Mouse (Mus musculus): Measurements from ENCODE around the gene Ecm1. TPM values are rescaled to one million over a fixed set of nuclear protein-coding genes. Genes with fewer than 3 reads are reported as not detected.

The Ecm1 gene
- polyA plus RNA-seq, 1 experiment: 174 TPM

DNA sequence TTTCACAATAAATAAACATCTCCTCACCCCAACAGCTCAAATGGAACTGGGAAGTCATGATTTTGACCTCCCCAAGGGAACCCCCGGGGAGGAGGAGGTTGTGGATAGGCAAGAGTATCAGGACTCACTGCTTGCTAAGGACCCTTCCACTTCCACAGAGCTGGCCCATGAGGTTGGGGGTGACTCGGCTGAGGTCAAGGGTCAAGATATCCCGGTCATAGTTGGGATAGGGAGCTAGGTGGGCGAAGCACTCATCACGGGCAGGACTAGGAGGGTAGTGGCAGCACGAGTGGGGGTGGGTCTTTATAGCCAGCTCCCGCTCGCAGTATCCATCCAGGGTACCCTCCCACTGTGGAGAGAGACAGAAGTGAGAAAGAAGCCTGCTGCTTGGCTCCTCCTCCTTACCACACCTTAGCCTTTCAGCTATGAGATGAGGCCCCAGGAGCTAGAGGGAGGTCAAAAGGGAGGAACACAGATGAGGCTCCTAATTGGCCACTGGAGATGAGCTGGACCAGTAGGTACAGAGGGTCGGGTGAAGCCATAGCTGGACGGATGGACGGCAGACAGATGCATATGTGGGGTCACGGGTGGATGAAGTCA is 4.2 kb downstream of the Ecm1 start:
- Histone ChIP-seq H3K27me3 (ENCODE audit: control insufficient read depth, insufficient read depth, low read length) (no peaks in the 10 kb centered on the region), H3K36me3 (ENCODE audit: control insufficient read depth, insufficient read depth, low read length) (peaks cover 14% of the 10 kb centered on the region), H3K4me3 (ENCODE audit: low read depth, low read length) (no peak overlapping the region), H3K27ac (ENCODE audit: insufficient read depth, low read depth, low read length) (peak overlapping the region; percentile 25; the same call in 1 of the 2 replicates), H3K4me1 (ENCODE audit: control insufficient read depth, insufficient read depth, insufficient read length, low read length) (peaks cover 18% of the 10 kb centered on the region)
- 86% methylated on average over 12 of the region's 12 CpGs for WGBS
- TF ChIP-seq CTCF (IDR thresholded peaks at IDR 0.05; ENCODE audit: extremely low read depth, insufficient read length, insufficient replicate concordance, low read depth, low read length) (no peak), POLR2A (IDR thresholded peaks at IDR 0.05; ENCODE audit: low read depth, low read length) (no peak)

DNA sequence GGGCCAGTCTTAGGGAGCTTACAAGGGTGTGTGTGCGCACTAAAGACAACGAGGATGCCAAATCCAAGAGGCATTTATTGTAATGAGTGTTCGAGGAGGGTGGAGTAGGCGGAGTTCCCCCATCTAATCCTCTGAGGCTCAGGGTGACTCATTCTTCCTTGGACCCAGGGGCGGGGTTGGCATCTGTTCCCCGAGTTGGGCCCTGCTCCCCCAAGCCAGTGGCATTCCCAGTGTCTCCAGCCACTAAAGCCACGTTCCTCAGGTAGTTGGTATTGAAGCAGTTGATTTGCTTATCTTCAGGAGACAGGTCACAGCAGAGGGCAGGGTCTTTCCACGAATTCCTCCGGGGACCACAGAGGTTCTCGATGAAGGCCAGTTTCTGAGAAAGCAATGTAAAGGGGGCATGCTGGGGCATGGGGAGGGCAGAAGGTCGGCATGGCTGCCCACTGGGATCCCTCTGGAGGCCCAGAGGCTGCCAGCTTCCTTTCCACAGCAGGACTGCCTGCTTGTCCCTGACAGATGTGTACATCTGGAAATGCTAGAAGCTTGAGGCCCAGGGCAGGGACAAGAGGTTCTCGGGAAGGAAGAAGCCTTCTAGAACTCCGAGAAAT is 5.2 kb downstream of the Ecm1 start:
- Histone ChIP-seq H3K36me3 (ENCODE audit: control insufficient read depth, insufficient read depth, low read length) (peaks cover 10% of the 10 kb centered on the region), H3K27ac (ENCODE audit: insufficient read depth, low read depth, low read length) (peak overlapping the region; percentile 25; the same call in 1 of the 2 replicates), H3K27me3 (ENCODE audit: control insufficient read depth, insufficient read depth, low read length) (no peaks in the 10 kb centered on the region), H3K4me3 (ENCODE audit: low read depth, low read length) (no peak overlapping the region), H3K4me1 (ENCODE audit: control insufficient read depth, insufficient read depth, insufficient read length, low read length) (peaks cover 15% of the 10 kb centered on the region)
- TF ChIP-seq POLR2A (IDR thresholded peaks at IDR 0.05; ENCODE audit: low read depth, low read length) (no peak), CTCF (IDR thresholded peaks at IDR 0.05; ENCODE audit: extremely low read depth, insufficient read length, insufficient replicate concordance, low read depth, low read length) (no peak)
- WGBS: 52% methylated on average over 13 of the region's 13 CpGs

DNA sequence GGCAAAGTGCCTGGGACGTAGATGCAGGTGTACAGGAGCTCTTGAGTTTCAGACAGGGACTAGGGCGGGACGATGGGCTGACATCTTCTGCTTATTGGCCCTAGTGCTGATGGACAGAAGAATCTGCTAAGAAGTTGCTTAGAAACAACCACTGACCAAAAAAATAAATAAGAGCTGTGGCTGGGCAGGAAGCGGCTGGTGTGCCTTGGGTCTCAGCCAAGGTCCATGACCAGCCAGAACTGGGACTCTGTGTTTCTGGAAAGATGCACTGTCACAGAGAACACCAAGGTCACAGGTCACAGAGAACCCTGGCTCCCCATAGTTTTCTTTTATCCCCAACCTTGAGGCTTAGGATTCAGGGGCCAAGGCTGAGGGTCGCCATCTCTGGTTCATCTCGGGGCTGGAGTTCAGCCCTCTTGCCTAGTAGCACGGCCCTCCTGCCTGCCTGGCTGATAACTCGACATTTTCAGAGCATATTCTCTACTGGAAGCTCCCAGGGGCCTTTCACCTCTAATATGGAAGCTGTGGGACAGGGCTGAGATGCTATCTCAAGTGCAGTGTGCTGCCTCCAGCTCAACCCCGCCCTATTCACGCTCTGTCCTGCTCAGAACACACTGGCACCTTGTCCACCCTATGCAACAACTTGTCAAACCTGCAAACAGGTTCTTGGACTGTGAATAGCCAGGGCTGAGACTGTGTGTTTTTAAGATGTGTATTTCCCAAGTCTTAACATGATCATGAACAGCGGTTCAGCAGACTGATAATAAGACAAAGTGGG is 6.4 kb downstream of the Ecm1 start:
- TF ChIP-seq CTCF (IDR thresholded peaks at IDR 0.05; ENCODE audit: extremely low read depth, insufficient read length, insufficient replicate concordance, low read depth, low read length): no peak
- TF ChIP-seq POLR2A (IDR thresholded peaks at IDR 0.05; ENCODE audit: low read depth, low read length): no peak
- H3K4me1 ChIP-seq (ENCODE audit: control insufficient read depth, insufficient read depth, insufficient read length, low read length): peaks cover 15% of the 10 kb centered on the region
- WGBS: 73% methylated on average over 11 of the region's 11 CpGs
- no peak overlapping the region for H3K4me3 ChIP-seq (ENCODE audit: low read depth, low read length)
- H3K27me3 ChIP-seq (ENCODE audit: control insufficient read depth, insufficient read depth, low read length): no peaks in the 10 kb centered on the region
- H3K36me3 ChIP-seq (ENCODE audit: control insufficient read depth, insufficient read depth, low read length): peaks cover 9% of the 10 kb centered on the region
- H3K27ac ChIP-seq (ENCODE audit: insufficient read depth, low read depth, low read length): peak overlapping the region; percentile 55

DNA sequence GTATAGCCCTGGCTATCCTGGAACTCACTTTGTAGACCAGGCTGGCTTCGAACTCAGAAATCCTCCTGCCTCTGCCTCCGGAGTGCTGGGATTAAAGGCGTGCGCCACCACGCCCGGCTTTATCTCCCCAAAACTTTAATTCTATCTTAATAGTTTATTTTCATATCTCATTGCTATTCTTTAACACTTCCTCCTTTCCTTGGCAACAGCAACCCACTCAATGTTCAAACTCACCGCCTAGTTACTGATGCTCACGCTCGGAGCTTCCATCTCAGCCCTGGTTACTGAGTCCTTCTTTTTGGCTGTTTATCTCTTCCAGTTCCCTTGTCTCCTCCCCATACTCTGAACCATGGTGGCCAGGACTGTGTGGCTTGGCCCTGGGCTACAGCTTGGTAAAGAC is 7.1 kb downstream of the Ecm1 start:
- Histone ChIP-seq H3K27ac (ENCODE audit: insufficient read depth, low read depth, low read length) (peak overlapping the region; percentile 55; the same call in 1 of the 2 replicates), H3K4me3 (ENCODE audit: low read depth, low read length) (no peak overlapping the region)
- TF ChIP-seq POLR2A (IDR thresholded peaks at IDR 0.05; ENCODE audit: low read depth, low read length): no peak
- no peak for TF ChIP-seq CTCF (IDR thresholded peaks at IDR 0.05; ENCODE audit: extremely low read depth, insufficient read length, insufficient replicate concordance, low read depth, low read length)

DNA sequence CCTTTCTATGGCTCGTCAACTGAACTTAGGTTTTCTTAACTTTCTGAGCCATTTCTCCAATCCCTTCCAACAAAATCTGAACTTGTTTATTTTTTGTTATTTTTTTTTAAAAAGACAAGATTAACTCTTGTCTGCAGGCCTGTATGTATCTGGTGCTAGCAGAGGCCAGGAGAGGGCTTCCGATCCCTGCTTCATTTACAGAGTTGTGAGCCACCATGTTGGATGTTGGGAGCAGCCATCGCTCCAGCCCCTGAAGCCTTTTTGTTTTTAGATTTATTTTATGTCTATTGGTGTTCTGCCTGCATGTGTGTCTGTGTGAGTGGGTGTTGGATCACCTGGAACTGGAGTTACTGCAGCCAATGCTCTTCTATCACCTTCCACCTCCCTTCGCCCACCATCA is 7.6 kb downstream of the Ecm1 start:
- TF ChIP-seq POLR2A (IDR thresholded peaks at IDR 0.05; ENCODE audit: low read depth, low read length) (no peak), CTCF (IDR thresholded peaks at IDR 0.05; ENCODE audit: extremely low read depth, insufficient read length, insufficient replicate concordance, low read depth, low read length) (no peak)
- WGBS: 90% methylated on average over 4 of the region's 4 CpGs
- H3K36me3 ChIP-seq (ENCODE audit: control insufficient read depth, insufficient read depth, low read length): peaks cover 9% of the 10 kb centered on the region
- no peaks in the 10 kb centered on the region for H3K27me3 ChIP-seq (ENCODE audit: control insufficient read depth, insufficient read depth, low read length)
- H3K27ac ChIP-seq (ENCODE audit: insufficient read depth, low read depth, low read length): no peak overlapping the region
- H3K4me1 ChIP-seq (ENCODE audit: control insufficient read depth, insufficient read depth, insufficient read length, low read length): peaks cover 15% of the 10 kb centered on the region
- H3K4me3 ChIP-seq (ENCODE audit: low read depth, low read length): no peak overlapping the region

More for the DNA sequence above, 7.1 kb downstream of the Ecm1 start:
- Histone ChIP-seq H3K4me1 (ENCODE audit: control insufficient read depth, insufficient read depth, insufficient read length, low read length) (peaks cover 15% of the 10 kb centered on the region), H3K36me3 (ENCODE audit: control insufficient read depth, insufficient read depth, low read length) (peaks cover 9% of the 10 kb centered on the region), H3K27me3 (ENCODE audit: control insufficient read depth, insufficient read depth, low read length) (no peaks in the 10 kb centered on the region)
- WGBS: 87% methylated on average over 9 of the region's 9 CpGs

DNA sequence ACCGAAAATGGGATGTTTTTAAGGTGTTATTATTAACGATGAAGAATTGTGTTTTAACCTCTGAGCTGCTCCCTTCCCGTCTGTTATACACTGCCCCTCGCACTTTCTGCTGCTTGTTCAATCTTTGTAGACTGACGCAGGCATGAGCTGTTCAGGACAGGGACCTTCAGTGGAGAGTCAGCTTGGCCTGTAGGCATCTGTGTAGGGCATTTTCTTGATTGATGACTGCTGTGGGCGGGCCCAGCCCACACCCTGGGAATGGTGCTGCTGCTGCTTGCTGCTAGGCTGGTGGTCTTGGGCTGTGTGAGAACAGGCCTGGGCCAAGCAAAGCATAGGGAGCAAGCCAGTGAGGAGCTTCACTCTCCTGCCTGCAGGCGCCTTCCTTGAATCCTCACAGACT is 8.9 kb downstream of the Ecm1 start:
- Histone ChIP-seq H3K4me1 (ENCODE audit: control insufficient read depth, insufficient read depth, insufficient read length, low read length) (peaks cover 13% of the 10 kb centered on the region), H3K27ac (ENCODE audit: insufficient read depth, low read depth, low read length) (no peak overlapping the region), H3K27me3 (ENCODE audit: control insufficient read depth, insufficient read depth, low read length) (no peaks in the 10 kb centered on the region), H3K4me3 (ENCODE audit: low read depth, low read length) (no peak overlapping the region), H3K36me3 (ENCODE audit: control insufficient read depth, insufficient read depth, low read length) (peaks cover 2% of the 10 kb centered on the region)
- TF ChIP-seq CTCF (IDR thresholded peaks at IDR 0.05; ENCODE audit: extremely low read depth, insufficient read length, insufficient replicate concordance, low read depth, low read length) (no peak), POLR2A (IDR thresholded peaks at IDR 0.05; ENCODE audit: low read depth, low read length) (no peak)
- 92% methylated on average over 7 of the region's 7 CpGs for WGBS

DNA sequence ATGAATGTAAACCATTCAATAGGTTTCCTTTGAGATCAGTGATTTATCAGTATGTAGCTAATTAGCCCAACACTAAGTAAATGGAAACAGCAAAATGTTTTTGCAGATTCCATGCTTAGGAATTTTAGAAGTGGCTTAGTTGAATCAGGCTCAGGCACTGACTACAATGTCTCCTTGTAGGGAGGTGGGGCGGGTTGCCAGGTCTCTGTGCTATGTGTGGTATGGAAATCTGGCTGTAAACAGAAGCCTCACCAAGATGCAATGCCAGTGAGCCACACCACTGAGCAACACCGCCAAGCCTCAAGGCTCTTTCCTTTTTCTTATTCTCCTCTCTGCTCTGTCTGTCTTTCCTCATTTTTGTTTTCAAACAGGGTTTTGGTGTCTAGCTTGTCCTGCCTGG is 10.5 kb downstream of the Ecm1 start:
- Histone ChIP-seq H3K27ac (ENCODE audit: insufficient read depth, low read depth, low read length) (no peak overlapping the region), H3K36me3 (ENCODE audit: control insufficient read depth, insufficient read depth, low read length) (no peaks in the 10 kb centered on the region), H3K4me3 (ENCODE audit: low read depth, low read length) (no peak overlapping the region), H3K27me3 (ENCODE audit: control insufficient read depth, insufficient read depth, low read length) (no peaks in the 10 kb centered on the region), H3K4me1 (ENCODE audit: control insufficient read depth, insufficient read depth, insufficient read length, low read length) (peaks cover 7% of the 10 kb centered on the region; the same call in 1 of the 2 replicates)
- no peak for TF ChIP-seq POLR2A (IDR thresholded peaks at IDR 0.05; ENCODE audit: low read depth, low read length)
- 84% methylated on average over 2 of the region's 2 CpGs for WGBS
